Mouse (Mus musculus): ENCODE results near the gene Atp11a.

DNA sequence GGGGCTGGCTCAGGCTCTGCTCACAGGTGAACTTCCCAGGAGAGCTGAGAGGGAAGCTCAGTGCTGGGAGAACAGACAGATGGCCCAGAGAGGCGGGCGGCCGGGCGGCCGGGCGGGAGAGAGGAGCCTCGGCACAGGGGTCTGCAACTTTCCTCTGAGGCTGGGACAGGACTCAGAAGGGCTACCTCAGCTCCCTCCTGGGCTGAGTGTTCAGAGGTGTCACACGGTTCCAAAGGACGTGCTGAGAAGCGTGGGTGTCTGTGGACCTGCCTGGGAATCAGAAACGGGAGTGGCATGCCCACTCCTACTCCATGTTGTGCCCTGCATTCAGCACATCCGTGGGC, 30.1 kb downstream of the Atp11a start:
- TF ChIP-seq GATA1 (IDR thresholded peaks at IDR 0.05; ENCODE audit: borderline replicate concordance, low read length): no peak
- no peak for TF ChIP-seq FLI1 (IDR thresholded peaks at IDR 0.05; ENCODE audit: low read length)

Data from megakaryocyte, embryonic 14.5 days (primary cell).